In the genomic region with DNA sequence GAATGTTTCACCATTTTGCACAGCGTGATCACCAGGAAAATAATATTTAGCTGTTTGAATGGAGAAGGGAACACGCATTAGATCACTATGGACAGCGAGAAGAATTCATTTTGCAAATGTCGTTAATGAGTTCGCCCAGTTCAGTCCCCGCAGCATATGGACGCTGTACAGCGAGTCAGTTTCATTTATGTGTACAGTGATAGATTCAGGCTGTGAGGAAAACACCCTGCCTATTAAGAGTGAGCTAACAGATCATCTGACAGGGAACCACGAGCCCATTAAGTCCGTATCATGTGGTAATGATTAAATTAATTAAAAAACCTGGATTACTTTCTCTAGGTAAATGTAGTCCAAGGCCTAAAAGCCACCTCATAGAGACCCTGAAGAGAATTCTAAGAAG, we compare ENCODE assay signal across 28 mouse cellular contexts.
A peak's percentile ranks its signal among the peaks of the same experiment; 100 is the strongest.
DNase-seq lines count a peak whose midpoint lies in the region; ATAC-seq and TF ChIP-seq lines count a peak whose summit lies in the region.
"Had no signal": no experiment of that assay in that cellular context is flagged by ENCODE, and none has a peak within 500 bp of the region (broad histone marks: within the 10 kb centered on the region; RNA-seq: fewer than 3 reads in every experiment).

No protein-coding gene starts in this region.

- WGBS in forebrain, embryonic 14.5 days = 51% methylated on average over 10 of the region's 10 CpGs
- 85% methylated on average over 10 of the region's 10 CpGs for whole genome bisulfite sequencing in forebrain, embryonic 11.5 days
- 59% methylated on average over 10 of the region's 10 CpGs for WGBS in hindbrain, postnatal 0 days
- WGBS in hindbrain, embryonic 12.5 days = 81% methylated on average over 10 of the region's 10 CpGs

- no peak overlapping the region for H3K4me3 ChIP-seq in forebrain, embryonic 14.5 days (ENCODE audit: low read depth, low read length)
- no peak overlapping the region for H3K4me3 ChIP-seq in forebrain, embryonic 11.5 days (ENCODE audit: low read depth, low read length)
- H3K4me3 ChIP-seq in hindbrain, postnatal 0 days (ENCODE audit: low read length) = no peak overlapping the region
- no peak overlapping the region for H3K4me3 ChIP-seq in hindbrain, embryonic 12.5 days
- H3K4me3 ChIP-seq: embryonic facial prominence, embryonic 10.5 days; embryonic facial prominence, embryonic 13.5 days; erythroblast, embryonic 14.5 days; heart, adult 2 months; heart, embryonic 10.5 days; heart, embryonic 13.5 days; hindbrain, embryonic 15.5 days had no signal

- H3K4me1 ChIP-seq in forebrain, embryonic 14.5 days (ENCODE audit: control insufficient read depth, insufficient read depth, low read length) = no peaks in the 10 kb centered on the region
- H3K4me1 ChIP-seq in forebrain, embryonic 11.5 days (replicated peaks; ENCODE audit: control insufficient read depth, insufficient read depth, low read length) = no peaks in the 10 kb centered on the region
- no peaks in the 10 kb centered on the region for H3K4me1 ChIP-seq in hindbrain, postnatal 0 days (ENCODE audit: insufficient read depth, low read length)
- peaks cover 4% of the 10 kb centered on the region; the same call in 1 of the 2 replicates for H3K4me1 ChIP-seq in hindbrain, embryonic 12.5 days
- H3K4me1 ChIP-seq: embryonic facial prominence, embryonic 10.5 days; embryonic facial prominence, embryonic 13.5 days; hindbrain, embryonic 15.5 days had no signal

- TF ChIP-seq CTCF in hindbrain, postnatal 0 days (IDR thresholded peaks at IDR 0.05; ENCODE audit: low read depth) = no peak
- TF ChIP-seq CTCF in brain, embryonic 14.5 days (IDR thresholded peaks at IDR 0.05; ENCODE audit: borderline replicate concordance, extremely low read depth, insufficient read depth, insufficient read length) = no peak

- H3K27me3 ChIP-seq in forebrain, embryonic 14.5 days (replicated peaks; ENCODE audit: control insufficient read depth, insufficient read depth, low read length) = no peaks in the 10 kb centered on the region
- no peaks in the 10 kb centered on the region for H3K27me3 ChIP-seq in forebrain, embryonic 11.5 days (ENCODE audit: control insufficient read depth, insufficient read depth, low read length)
- no peaks in the 10 kb centered on the region for H3K27me3 ChIP-seq in hindbrain, postnatal 0 days (ENCODE audit: insufficient read depth, low read length)
- no peaks in the 10 kb centered on the region for H3K27me3 ChIP-seq in hindbrain, embryonic 12.5 days
- H3K27me3 ChIP-seq: embryonic facial prominence, embryonic 13.5 days; heart, embryonic 13.5 days; hindbrain, embryonic 15.5 days had no signal

- TF ChIP-seq POLR2A in brain, embryonic 14.5 days (IDR thresholded peaks at IDR 0.05; ENCODE audit: borderline replicate concordance, extremely low read depth, insufficient read depth, insufficient read length, poor library complexity, severe bottlenecking) = no peak

- H3K9ac ChIP-seq in forebrain, embryonic 14.5 days (ENCODE audit: low read length) = no peak overlapping the region
- H3K9ac ChIP-seq in forebrain, embryonic 11.5 days (ENCODE audit: low read length) = no peak overlapping the region
- H3K9ac ChIP-seq in hindbrain, postnatal 0 days (replicated peaks; ENCODE audit: low read length) = no peak overlapping the region
- H3K9ac ChIP-seq in hindbrain, embryonic 12.5 days = no peak overlapping the region
- H3K9ac ChIP-seq: embryonic facial prominence, embryonic 13.5 days; heart, embryonic 13.5 days; hindbrain, embryonic 15.5 days had no signal

- no peaks in the 10 kb centered on the region for H3K9me3 ChIP-seq in forebrain, embryonic 14.5 days (replicated peaks; ENCODE audit: control insufficient read depth, low read length)
- H3K9me3 ChIP-seq in forebrain, embryonic 11.5 days (ENCODE audit: control insufficient read depth, low read length) = no peaks in the 10 kb centered on the region
- H3K9me3 ChIP-seq in hindbrain, postnatal 0 days (ENCODE audit: low read length) = no peaks in the 10 kb centered on the region
- no peaks in the 10 kb centered on the region for H3K9me3 ChIP-seq in hindbrain, embryonic 12.5 days (replicated peaks)
- H3K9me3 ChIP-seq: embryonic facial prominence, embryonic 10.5 days; embryonic facial prominence, embryonic 13.5 days; heart, embryonic 10.5 days; heart, embryonic 13.5 days; hindbrain, embryonic 15.5 days had no signal

- peak; percentile 72 for ATAC-seq in forebrain, embryonic 14.5 days
- ATAC-seq in forebrain, embryonic 11.5 days (replicated peaks; ENCODE audit: low FRiP score) = no peak
- 0 out of 2 replicates have a peak, but pooled peaks have one; percentile 47 for ATAC-seq in hindbrain, postnatal 0 days
- ATAC-seq in hindbrain, embryonic 12.5 days (ENCODE audit: low FRiP score) = no peak
- ATAC-seq: CD4-positive, CD25-positive, alpha-beta regulatory T cell, adult 4 months; inflammation-experienced regulatory T-cells, adult 6 months; intestine, embryonic 16.5 days had no signal

- no peak overlapping the region for H3K27ac ChIP-seq in forebrain, embryonic 14.5 days (ENCODE audit: low read depth, low read length)
- no peak overlapping the region for H3K27ac ChIP-seq in forebrain, embryonic 11.5 days (ENCODE audit: low read depth, low read length)
- H3K27ac ChIP-seq in hindbrain, postnatal 0 days = no peak overlapping the region
- no peak overlapping the region for H3K27ac ChIP-seq in hindbrain, embryonic 12.5 days
- H3K27ac ChIP-seq: embryonic facial prominence, embryonic 10.5 days; embryonic facial prominence, embryonic 13.5 days; heart, adult 2 months; heart, embryonic 10.5 days; heart, embryonic 13.5 days; hindbrain, embryonic 15.5 days had no signal

- H3K4me2 ChIP-seq in forebrain, embryonic 14.5 days (ENCODE audit: low read length) = no peak overlapping the region
- no peak overlapping the region for H3K4me2 ChIP-seq in forebrain, embryonic 11.5 days (ENCODE audit: low read depth, low read length, severe bottlenecking)
- no peak overlapping the region for H3K4me2 ChIP-seq in hindbrain, postnatal 0 days (ENCODE audit: low read depth, low read length)
- no peak overlapping the region for H3K4me2 ChIP-seq in hindbrain, embryonic 12.5 days (replicated peaks)
- H3K4me2 ChIP-seq: embryonic facial prominence, embryonic 13.5 days; heart, embryonic 13.5 days; hindbrain, embryonic 15.5 days had no signal

- peak; percentile 40 for DNase-seq in forebrain, embryonic 14.5 days (ENCODE audit: low spot score)
- no peak for DNase-seq in forebrain, embryonic 11.5 days (ENCODE audit: low spot score)
- DNase-seq in hindbrain, postnatal 0 days (ENCODE audit: low spot score) = no peak
- peak; percentile 65 for DNase-seq in brain, embryonic 14.5 days (ENCODE audit: low read depth)
- peak; percentile 18 for DNase-seq in forelimb bud, embryonic 11.5 days (ENCODE audit: low read depth, low spot score)
- DNase-seq: adrenal gland, adult 2 months; adrenal gland, postnatal 14 days; cerebellum, adult 11-12 months; cerebellum, adult 8-10 months; cerebellum, postnatal 10 days; cerebellum, postnatal 36 days; embryo, embryonic 11 days; gastrocnemius, postnatal 10 days; gastrocnemius, postnatal 36 days; heart, adult 2 months; heart, postnatal 14 days; heart, postnatal 4 days; kidney, adult 18-20 months had no signal

- H3K36me3 ChIP-seq in forebrain, embryonic 14.5 days (ENCODE audit: control insufficient read depth, insufficient read depth, low read length) = peaks cover 38% of the 10 kb centered on the region
- peaks cover 3% of the 10 kb centered on the region; the same call in 1 of the 2 replicates for H3K36me3 ChIP-seq in forebrain, embryonic 11.5 days (ENCODE audit: control insufficient read depth, insufficient read depth, low read length)
- peaks cover 5% of the 10 kb centered on the region for H3K36me3 ChIP-seq in hindbrain, postnatal 0 days (ENCODE audit: insufficient read depth, low read length)
- H3K36me3 ChIP-seq in hindbrain, embryonic 12.5 days = peaks cover 37% of the 10 kb centered on the region

Comparison
In these comparisons a context has a peak if more than half of its experiments do, and no peak if none do; other contexts are left out.
1. ATAC-seq: peak in forebrain, embryonic 14.5 days (single experiment) and hindbrain, postnatal 0 days (single experiment); none in forebrain, embryonic 11.5 days (single experiment) and hindbrain, embryonic 12.5 days (single experiment).
2. DNase-seq: peak in forebrain, embryonic 14.5 days (single experiment), brain, embryonic 14.5 days (single experiment) and forelimb bud, embryonic 11.5 days (single experiment); none in forebrain, embryonic 11.5 days (single experiment) and hindbrain, postnatal 0 days (single experiment).